Mouse (Mus musculus): ENCODE results near the gene Atp6v1b1.
A peak's percentile ranks its signal among the peaks of the same experiment; 100 is the strongest.
"Not testable (repeated sequence)": the region's sequence is repeated elsewhere in the genome, so short reads cannot be mapped to it uniquely, and the experiment has no call there.

Atp6v1b1 gene

DNA sequence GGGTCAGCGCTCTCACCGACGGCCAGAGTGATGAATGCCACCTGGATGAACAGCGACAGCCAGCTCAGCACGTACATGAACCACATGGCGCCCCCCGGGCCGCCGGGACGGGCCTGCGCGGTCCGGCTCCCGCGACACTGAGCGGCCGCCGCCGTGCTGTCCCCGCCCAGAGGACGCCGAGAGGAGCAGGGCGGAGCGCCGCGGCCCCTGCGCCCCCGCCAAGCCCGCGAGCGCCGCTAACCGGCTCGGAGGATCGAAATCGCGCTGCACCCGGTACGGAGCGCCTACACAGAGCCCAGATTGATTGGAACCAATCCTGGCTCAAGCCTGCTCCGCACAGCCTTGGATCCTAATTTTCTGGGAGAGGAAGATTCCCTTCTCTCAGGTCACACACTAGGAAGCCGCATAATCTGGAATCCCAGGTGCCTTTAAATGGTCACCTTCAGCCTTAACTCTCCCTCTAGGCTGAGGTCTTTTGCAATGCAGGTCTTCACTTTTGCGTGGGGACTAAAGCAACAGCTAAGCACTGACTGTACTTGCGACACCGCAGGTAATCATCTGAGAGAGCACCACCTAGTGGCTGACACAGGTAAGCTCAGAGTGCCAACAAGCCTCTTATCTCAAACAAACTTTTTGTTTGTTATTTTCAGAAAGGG lies 33.0 kb downstream of the Atp6v1b1 start, which contains the start of gene Tex261:
Tex261 (minus strand) TSS at position 176 of the 656 bp plus-strand sequence.
- DNase-seq (ENCODE audit: low spot score in 2 of 2): peak; percentile 77 to 87

DNA sequence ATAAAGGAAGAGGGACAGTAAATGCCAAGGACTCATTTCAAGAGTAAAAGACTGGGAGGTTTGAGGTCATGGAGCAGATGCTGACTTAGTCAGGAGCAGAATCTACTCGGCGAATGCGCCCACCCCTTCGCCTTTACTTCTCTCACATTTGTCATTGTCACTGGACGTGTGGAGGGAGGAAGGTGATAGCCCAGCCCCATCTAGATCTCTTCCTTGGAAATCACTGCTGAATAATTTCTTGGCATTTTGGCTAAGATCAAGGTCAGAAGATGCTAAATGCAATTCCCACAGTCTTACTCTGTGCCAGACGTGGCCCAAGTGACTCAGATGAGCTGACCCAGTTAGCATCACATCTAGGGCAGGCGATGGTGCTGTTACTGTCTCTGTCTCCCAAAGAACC lies 35.5 kb downstream of the Atp6v1b1 start:
- no peak for DNase-seq (ENCODE audit: low spot score in 2 of 2)

DNA sequence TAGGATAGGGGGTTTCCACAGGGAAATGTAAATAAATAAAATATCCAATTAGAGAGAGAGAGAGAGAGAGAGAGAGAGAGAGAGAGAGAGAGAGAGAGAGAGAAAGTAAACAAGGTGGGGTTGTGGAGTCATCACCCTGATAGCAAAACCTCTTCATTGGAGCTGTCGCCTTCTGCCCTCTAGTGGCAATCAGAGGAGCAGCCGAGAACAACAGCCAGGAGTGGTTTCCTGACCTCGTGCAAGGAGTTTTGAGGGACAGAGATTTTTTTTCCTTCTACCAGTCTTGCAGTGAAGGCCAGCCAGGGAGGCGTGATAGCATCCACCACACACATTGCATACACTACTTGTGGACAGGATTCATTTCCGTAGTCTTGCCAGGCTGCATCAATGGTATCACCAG lies 36.2 kb downstream of the Atp6v1b1 start:
- DNase-seq (ENCODE audit: low spot score in 2 of 2): no peak

DNA sequence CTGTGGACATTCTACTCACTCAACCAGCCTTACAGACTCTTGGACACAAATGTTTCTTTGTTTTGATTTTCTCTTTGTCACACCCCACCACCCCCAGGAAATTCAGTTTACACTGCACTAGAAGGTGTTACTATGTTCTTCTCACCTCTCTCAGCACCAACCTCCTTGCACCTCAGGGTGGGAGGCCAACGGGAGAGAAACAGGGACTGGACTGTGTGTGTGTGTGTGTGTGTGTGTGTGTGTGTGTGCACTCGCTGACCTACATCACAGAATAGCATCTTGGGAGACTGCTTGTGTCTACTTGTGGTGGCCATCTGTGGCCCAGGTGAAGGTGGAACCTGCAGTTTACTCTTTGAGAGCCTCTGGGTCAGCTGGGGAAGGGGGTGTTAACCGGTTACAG lies 43.6 kb downstream of the Atp6v1b1 start:
- DNase-seq (ENCODE audit: low spot score in 2 of 2): no peak

DNA sequence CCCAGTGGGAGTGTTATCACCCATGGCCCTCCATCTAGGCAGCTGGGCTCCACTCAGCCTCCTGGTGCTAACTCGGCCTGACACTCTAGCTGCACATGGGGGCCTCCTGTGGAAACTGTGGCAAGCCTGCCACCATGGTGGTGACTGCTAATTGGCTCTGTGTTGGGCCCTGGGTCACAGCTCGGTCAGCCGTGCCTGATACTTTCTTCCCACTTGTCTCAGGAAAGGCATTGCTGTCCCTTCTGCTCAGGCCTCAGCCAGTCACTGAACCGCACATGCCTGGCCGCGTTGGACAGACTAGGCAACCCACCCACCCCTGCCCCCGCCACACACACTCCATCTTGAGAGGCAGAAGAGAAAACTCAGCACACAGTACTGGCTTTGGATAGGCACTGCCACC lies 45.8 kb downstream of the Atp6v1b1 start:
- DNase-seq (ENCODE audit: low spot score in 2 of 2): no peak

DNA sequence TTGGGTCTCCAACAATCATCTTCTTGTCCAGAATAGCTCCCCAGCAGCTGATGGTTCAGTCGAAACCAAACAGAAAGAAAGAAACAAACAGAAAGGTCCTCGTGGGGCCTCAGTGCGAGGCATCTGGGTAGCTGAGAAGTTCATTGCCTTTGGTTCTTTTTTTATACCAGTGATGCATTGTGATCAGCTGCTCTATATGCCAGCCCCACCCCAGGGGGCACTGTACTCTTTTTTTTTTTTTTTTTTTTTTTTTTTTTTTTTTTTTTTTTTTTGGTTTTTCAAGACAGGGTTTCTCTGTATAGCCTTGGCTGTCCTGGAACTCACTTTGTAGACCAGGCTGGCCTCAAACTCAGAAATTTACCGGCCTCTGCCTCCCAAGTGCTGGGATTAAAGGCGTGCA lies 47.7 kb downstream of the Atp6v1b1 start:
- not testable (repeated sequence) for DNase-seq (ENCODE audit: low spot score in 2 of 2)

DNA sequence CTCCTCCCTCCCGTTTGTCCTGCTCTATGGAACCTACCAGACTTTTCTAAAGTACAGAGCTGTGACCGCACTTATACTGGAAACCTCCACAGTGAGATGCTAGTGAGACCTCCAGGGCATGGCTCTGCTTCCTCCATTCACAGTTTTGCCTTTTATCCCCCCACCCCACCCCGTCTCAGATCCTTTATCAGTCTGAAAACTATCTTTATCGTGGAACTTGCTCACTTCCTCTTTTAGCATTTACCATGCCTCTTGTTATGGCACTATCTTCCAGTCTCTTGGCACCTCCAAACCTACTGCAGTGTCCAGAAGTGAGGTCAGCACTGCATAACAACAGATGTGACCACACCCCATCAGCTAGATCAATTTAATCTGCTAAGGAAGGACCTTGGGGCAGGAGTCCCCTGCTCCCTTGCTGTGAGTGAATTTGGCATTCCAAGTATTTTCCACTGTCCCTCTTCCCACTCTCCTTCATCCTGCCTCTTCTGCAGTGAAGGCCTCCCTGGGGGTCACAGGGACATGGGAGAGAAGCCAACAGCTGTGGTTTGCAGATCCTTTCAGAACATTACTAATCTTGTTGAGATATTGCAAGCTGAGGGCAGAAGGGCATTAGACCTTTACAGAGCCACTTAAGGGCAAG lies 48.6 kb downstream of the Atp6v1b1 start:
- no peak for DNase-seq (ENCODE audit: low spot score in 2 of 2)

DNA sequence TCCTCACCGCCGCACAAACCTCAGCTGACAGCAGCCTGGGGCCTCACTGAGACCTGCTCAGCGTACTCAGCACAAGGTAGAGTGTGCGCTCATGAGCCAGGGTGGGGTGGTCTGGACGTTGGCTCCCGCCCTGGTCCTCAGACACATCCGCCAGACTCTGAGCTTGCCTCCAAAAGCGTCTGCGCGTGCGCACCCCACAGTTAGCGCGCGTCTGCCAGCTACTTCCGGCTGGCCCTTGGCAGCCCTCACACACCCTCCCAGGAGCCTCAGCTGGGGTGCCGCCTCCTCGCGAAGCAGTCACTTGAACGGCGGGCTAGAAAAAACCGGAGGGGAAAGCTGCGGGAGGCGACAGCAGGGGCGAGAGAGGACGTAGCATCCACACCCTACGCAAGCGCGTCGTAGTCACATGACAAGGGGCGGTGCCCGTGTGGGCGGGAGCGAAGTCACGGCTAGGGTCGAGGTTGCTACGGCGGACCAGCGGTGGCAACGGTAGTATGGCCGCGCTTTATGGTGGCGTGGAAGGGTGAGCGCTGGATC lies 52.0 kb downstream of the Atp6v1b1 start, which contains the start of gene Nagk:
Nagk (plus strand) TSS at position 223 of the 537 bp plus-strand sequence.
- DNase-seq (ENCODE audit: low spot score in 2 of 2): peak; percentile 91 to 94

DNA sequence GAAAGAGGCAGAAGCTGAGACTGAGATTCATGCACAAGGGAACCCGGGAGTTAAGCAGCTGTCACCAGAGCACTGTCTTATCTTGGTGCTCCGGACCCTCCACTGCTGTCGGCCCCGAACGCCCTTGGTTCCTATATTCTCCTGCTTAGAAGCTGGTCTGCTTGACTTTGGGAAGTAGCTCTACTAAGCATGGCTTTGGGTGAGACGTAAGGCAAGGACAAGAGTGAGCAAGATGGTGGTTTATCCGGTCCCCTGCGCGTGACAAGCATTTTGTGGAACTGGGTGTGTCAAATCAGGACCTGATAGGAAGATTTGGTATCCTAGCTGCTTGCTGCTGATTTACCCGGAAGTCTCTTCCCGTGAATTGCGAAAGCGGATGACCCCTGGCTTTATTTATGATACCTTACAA lies 52.7 kb downstream of the Atp6v1b1 start:
- no peak for DNase-seq (ENCODE audit: low spot score in 2 of 2)

DNA sequence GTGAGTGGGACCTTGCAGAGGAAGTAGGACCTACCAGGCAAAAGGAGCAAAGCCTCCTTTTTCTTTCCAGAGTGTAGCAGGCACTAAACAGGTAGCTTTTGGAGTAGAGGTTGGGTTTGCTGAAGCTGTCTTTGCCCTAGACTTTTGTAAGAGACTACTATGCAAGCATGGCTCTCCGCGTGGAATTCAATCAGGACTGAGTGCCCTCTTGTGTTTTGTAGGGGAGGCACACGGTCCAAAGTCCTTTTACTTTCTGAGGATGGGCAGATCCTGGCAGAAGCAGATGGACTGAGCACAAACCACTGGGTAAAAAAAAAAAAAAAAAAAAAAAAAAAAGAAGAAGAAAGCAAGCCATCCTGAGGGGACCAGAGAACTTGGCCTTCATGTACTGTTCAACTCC lies 53.9 kb downstream of the Atp6v1b1 start:
- DNase-seq (ENCODE audit: low spot score in 2 of 2): no peak

DNA sequence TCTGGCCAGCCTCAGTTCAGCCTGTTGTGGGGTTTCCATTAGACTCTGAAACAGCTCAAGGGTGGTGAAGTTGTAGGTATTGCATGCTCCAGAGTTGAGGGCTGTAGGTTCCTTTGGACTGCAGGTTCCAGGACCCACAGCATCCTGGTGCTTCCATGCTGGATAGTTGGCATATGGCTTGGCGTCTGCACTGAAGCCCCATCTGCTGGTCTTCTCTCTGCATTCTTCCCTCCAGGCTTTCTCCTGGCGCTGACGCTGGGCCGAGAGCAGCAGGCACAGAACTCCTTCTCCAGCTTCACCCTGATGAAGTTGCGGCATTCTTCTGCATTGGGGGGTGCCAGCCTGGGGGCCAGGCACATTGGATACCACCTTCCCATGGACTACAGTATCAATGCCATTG lies 59.2 kb downstream of the Atp6v1b1 start:
- DNase-seq (ENCODE audit: low spot score in 2 of 2): no peak

DNA sequence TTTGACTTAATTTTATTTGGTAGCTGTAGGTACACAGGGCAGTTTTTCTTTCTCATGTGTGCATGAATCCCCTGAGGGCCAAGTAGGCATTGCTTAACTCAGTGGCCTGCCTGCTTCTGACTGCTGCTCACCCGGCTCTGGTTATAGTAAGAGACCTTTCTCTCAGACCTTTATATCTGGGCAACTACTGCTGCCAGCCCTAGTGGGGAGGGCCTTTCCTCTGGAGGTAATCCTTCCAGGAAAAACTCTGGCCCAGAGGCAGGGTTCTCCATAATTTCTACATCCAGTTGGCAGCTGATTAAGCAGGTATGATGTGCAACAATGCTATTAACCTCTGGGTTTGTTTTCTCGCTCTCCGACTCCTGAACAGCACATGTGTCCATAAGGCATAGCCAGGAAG lies 60.1 kb downstream of the Atp6v1b1 start:
- DNase-seq (ENCODE audit: low spot score in 2 of 2): no peak
